Mouse (Mus musculus) layer of hippocampus, postnatal 25 days (tissue): ENCODE data around the gene Rxra. TPM values are rescaled to one million over a fixed set of nuclear protein-coding genes. Genes with fewer than 3 reads are reported as not detected.

Experiments used
- DNase-seq, 2 experiments: peaks; one replicate each; pipeline ENCODE4 v3.0.0; 2022; ENCODE audit warnings: mixed read lengths in 2 of 2, low spot score in 1 of 2; ENCODE audit errors: extremely low spot score in 1 of 2
- total RNA-seq, 2 experiments: library from RNA; stranded (reverse); gene quantifications; 2 replicates each; pipeline ENCODE4 v1.2.3; 2021

The Rxra gene
- total RNA-seq, 2 experiments from 2014 or later = 22.2 to 29.1 TPM

- no peak for DNase-seq
These were observed 103.9 kb downstream of the Rxra start for GRCm38 (mm10) chr2:27780162-27780561.

DNA sequence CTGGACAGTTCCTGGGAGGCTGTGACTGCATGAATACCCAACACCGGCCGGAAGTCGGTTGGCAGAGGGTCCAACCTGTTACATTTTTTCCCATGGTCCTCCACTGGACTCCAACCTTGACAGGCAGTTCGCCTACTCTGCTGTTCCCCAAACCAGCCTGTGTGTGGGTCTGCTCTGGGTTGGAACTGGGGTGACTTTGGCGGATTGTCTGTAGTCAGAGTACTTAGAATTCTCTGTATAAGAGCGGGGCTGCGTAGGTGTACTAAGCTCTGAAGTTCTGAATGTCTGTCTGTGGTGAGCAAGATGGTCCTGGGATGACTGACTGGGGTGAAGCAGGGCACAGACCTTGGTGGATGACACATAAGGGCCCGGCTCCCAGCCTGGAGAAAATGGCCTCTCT is 109.1 kb downstream of the Rxra start:
- no peak for DNase-seq

DNA sequence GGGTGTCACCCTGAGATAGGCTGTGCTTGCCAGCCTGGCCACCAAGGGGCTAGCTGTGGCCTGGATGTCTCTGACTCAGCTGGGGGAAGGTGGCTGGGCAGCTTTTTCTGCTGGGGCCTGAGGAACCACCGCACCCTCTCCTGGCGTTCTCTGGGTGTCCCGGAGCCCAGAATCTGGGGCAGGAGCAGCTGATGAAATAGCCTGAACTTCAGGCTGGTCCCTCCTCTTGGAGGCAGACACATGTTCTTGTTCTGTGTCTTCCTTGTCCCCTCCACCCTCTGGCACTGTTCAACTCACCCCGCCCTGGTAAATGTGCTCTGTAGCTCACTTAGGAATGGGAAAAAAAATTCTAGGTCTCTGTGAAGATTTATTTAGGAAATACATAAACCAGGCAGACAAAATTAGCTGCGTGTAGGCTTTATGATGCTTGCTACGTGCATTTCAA is 109.8 kb downstream of the Rxra start:
- DNase-seq = no peak

DNA sequence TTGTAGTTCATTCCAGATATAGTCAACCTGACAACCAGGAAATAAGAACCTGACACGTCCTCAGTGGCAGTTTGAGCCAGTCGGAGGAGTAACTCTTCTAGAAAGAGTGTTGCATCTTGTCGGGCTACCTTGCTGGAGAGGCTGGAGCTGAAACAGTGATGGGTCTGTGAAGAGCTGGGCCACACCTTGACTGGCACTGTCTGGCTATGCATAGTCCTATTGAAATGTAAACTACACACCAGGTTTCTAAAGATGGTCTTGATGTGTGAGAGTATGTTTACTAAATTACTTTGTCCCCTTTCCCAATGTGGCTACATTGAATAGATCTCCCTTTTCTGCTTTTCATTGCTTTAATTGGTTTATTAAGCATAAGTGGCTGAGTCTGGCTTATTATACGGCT is 115.3 kb downstream of the Rxra start:
- DNase-seq = no peak

- no peak for DNase-seq
These were observed 122.8 kb downstream of the Rxra start for GRCm38 (mm10) chr2:27799018-27799417.

DNA sequence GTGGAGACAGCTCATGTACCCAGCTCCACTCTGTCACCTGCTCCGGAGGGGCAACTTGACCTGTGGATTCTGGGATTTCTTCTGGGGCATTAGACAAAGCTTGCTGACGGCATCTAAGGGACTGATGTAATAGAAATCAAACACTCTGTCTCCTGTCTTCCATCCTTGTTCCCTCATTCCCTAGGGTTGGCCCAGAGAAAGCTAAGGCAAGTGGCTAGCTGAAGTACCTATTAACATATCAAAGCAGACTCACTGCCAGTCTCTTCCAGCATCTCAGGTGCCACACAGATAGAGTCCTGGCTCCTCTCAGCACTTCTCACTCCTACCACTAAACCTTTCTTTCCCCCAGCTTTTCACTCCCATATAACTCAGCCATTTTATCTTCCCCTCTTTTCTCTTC is 124.8 kb downstream of the Rxra start:
- no peak for DNase-seq

DNA sequence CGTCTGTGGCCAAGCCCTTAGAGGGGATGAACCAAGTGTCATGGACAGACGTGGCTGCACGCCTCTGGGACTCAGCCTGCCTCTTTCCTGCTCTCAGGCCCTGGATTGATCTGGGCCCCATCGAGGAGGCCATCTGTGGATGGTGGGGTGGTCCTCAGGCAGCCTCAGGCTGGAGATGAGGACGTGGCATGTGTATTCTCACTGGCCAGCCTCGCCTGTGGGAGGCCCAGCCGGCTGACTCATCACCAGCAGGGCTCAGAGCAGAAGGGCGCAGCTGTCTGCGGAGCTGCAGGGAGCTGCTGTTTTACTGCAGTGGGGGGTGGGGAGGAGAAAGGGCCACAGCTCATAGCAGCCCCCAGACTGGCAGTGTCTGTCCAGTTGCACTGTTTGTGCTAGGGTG is 126.3 kb downstream of the Rxra start:
- DNase-seq = no peak

DNA sequence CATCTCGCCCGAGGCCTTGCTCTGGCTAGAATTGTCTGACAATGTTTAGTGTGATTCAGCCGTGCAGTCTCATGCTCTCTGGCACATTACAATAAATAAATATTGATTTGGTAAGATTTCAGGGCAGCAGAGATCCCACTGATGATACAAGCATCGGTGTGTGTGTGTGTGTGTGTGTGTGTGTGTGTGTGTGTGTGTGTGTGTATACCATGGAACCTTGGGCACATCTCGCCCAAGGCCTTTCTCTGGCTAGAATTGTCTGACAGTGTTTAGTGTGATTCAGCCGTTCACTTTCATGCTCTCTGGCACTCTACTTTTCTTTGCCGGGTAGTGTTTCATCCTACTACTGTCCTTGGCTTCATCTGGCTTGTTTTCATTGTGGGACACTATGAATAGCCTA is 130.5 kb downstream of the Rxra start:
- no peak for DNase-seq

DNA sequence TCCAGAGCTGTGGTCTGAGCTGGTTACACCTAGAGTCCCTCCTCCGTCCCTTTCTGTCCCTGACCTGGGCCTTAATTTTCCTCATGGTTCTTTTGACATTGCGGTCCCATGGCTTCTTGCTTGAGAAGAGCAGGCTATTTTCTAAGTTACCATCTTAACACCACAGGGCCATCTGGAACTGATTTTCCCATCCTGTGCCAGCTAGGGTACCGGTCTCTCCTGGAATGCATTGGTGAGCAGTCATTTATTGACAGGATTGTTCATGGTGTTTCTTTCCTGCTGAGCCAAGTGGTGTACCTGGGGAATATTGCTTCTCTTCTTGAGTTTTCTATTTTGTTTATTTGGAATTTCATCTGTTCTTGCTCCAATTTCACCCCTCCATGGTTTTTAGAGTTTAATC is 131.4 kb downstream of the Rxra start:
- no peak for DNase-seq

GRCm38 (mm10) chr2:27809897-27810296 is 133.7 kb downstream of the Rxra start:
- DNase-seq = no peak

Other genes with a start within 250 kb of the Rxra start
- gene Vav2, start 249.4 kb upstream of the Rxra start, total RNA-seq = 10 to 100 TPM; 12.5 to 12.8 TPM
- 10 to 100 TPM; 24.5 to 25.4 TPM for gene Brd3os, start 234.1 kb upstream of the Rxra start, total RNA-seq
- gene Brd3, start 168.8 kb upstream of the Rxra start, total RNA-seq = 10 to 100 TPM; 51.0 to 53.7 TPM
- 10 to 100 TPM; 27.6 to 32.6 TPM for gene Wdr5, start 161.3 kb upstream of the Rxra start, total RNA-seq
- 1 to 10 TPM; 3.3 to 4.2 TPM for gene Col5a1, start 210.0 kb downstream of the Rxra start, total RNA-seq